Mouse (Mus musculus) liver, embryonic 11.5 days (tissue): Measurements from ENCODE around the gene Gnas. TPM values are rescaled to one million over a fixed set of nuclear protein-coding genes. Genes with fewer than 3 reads are reported as not detected.

Source experiments
- ATAC-seq: fragments of 200-750 bp; cut with Nextera tagmentation; replicated peaks from 2 replicates; pipeline ENCODE4 v1.8.0; 2017; ENCODE audit warnings: moderate number of reproducible peaks, mild to moderate bottlenecking, moderate TSS enrichment, moderate library complexity; ENCODE audit not compliant: low FRiP score
- DNase-seq: peaks from one replicate; pipeline ENCODE4 v3.0.0-alpha.2; 2017; ENCODE audit warnings: low spot score
- H3K27ac ChIP-seq: fragments of 300-500 bp; sonication (generic); 2 replicates; pipeline ENCODE4 v1.5.1; 2014; ENCODE audit warnings: mild to moderate bottlenecking, low read depth, low read length, control low read depth
- H3K27me3 ChIP-seq: fragments of 300-500 bp; sonication (generic); replicated peaks from 2 replicates; pipeline ENCODE4 v1.6.1; 2014; ENCODE audit warnings: low read length, mixed read lengths; ENCODE audit not compliant: control insufficient read depth, insufficient read depth
- H3K36me3 ChIP-seq: fragments of 300-500 bp; sonication (generic); 2 replicates; pipeline ENCODE4 v1.6.1; 2014; ENCODE audit warnings: mild to moderate bottlenecking, low read length, moderate library complexity, mixed read lengths; ENCODE audit not compliant: control insufficient read depth, insufficient read depth
- H3K4me1 ChIP-seq: fragments of 300-500 bp; sonication (generic); replicated peaks from 2 replicates; pipeline ENCODE4 v1.6.1; 2014; ENCODE audit warnings: low read length, mixed read lengths; ENCODE audit not compliant: control insufficient read depth, insufficient read depth
- H3K4me2 ChIP-seq: fragments of 300-500 bp; sonication (generic); 2 replicates; pipeline ENCODE4 v1.6.1; 2014; ENCODE audit warnings: mild to moderate bottlenecking, control low read depth, moderate library complexity
- H3K4me3 ChIP-seq: fragments of 300-500 bp; sonication (generic); 2 replicates; pipeline ENCODE4 v1.5.1; 2014; ENCODE audit warnings: low read depth, low read length, control low read depth
- H3K9ac ChIP-seq: fragments of 300-500 bp; sonication (generic); 2 replicates; pipeline ENCODE4 v1.6.1; 2014; ENCODE audit warnings: low read depth, low read length, control low read depth
- H3K9me3 ChIP-seq: fragments of 300-500 bp; sonication (generic); 2 replicates; pipeline ENCODE4 v1.6.1; 2016; ENCODE audit warnings: low read length, inconsistent platforms, mixed read lengths; ENCODE audit not compliant: control insufficient read depth
- WGBS: fragments of 180-500 bp; shearing (Covaris S2); extraction: QIAGEN DNeasy Blood & Tissue Kit; methylation state at CpG from one replicate; pipeline ENCODE4 v1.1.7; 2014; 5-methylcytosine and 5-hydroxymethylcytosine counted together
- polyA plus RNA-seq: library from polyadenylated mRNA; unstranded; fragments of >200 nt; fragmentation: Nextera tagmentation; extraction: Ambion mirVana; gene quantifications from 2 replicates; pipeline ENCODE4 v1.2.1, GENCODE M21; 2014

Gene Gnas
- polyA plus RNA-seq = 729 and 742 TPM in 2 replicates

DNA sequence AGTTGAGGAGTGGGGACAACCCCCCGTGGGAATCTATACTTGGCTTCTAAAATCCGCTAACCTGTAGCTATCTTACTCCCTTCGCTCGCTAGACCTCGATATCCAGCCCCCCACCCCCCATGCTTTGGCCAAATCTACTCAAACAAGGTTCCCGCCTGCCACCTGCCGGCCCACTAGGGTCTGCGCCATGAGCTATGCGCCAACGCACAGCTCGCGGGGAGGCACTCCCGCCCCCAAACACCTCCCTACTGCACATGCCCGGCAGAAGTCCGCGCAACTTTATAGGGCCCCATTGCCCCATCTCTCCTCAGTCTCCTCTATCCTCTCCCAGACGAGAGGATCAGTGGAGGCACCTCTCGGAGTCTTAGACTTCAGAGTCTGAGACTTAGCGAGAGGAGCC lies at the start of gene Gnas:
Gene Gnas (plus strand): TSS at position 310 of the 400 bp plus-strand sequence.
- Histone ChIP-seq H3K4me2 (peak within 1 kb of the TSS; percentile 52), H3K27ac (no peak within 1 kb of the TSS), H3K4me1 (no peaks in the 10 kb centered on the region), H3K4me3 (peak within 1 kb of the TSS; percentile 35), H3K27me3 (peaks cover 41% of the 10 kb centered on the region), H3K36me3 (peaks cover 70% of the 10 kb centered on the region), H3K9ac (no peak within 1 kb of the TSS), H3K9me3 (peaks cover 21% of the 10 kb centered on the region)
- ATAC-seq (no peak), DNase-seq (peak; percentile 53)
- 50% methylated on average over 19 of the region's 19 CpGs for WGBS

DNA sequence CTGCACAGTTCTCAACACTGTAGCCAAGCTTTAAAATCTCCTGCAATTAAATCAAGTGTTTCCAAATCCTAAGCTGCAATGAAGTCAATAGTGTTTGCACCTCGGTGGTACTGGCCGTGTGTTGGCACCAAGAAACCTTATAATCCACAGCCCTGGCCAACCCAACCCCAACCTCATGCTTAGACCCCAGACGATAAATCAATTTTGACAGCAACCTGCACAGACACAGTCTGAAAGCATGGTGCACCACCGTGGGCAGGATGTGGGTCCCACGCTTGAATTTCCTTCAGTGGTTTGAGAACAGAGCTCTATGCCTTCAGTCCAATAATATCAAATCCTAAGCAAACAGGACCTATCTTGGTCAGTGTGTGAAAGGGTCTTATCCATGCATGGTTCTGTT lies 41.7 kb upstream of the Gnas start:
- ATAC-seq = no peak
- Histone ChIP-seq H3K9me3 (no peaks in the 10 kb centered on the region), H3K36me3 (no peaks in the 10 kb centered on the region), H3K27ac (no peak overlapping the region), H3K4me3 (no peak overlapping the region), H3K27me3 (no peaks in the 10 kb centered on the region), H3K4me1 (no peaks in the 10 kb centered on the region), H3K9ac (no peak overlapping the region), H3K4me2 (no peak overlapping the region)
- WGBS = 71% methylated on average over 5 of the region's 5 CpGs
- no peak for DNase-seq

DNA sequence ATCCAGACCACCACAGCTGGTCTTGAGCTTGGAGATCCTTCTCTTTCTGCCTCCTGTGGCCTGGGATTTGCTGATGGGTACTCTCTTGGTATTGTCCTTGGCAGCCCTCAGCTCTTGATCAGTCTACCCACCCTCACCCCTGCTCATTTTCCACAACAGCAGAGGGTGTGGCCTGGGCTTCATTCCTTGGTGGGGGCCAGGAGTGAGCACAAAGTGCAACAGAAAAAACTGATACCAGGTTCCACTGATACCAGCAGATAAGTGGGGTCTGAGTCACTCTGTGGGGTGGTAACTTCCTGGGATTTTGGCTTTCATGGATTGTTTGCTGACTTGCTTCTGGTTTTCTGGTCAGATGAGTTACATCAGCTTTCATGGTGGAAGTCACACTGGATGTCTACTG lies 32.2 kb upstream of the Gnas start:
- Histone ChIP-seq H3K27ac (no peak overlapping the region), H3K9ac (no peak overlapping the region), H3K4me3 (no peak overlapping the region), H3K4me1 (no peaks in the 10 kb centered on the region), H3K4me2 (no peak overlapping the region), H3K36me3 (no peaks in the 10 kb centered on the region), H3K9me3 (no peaks in the 10 kb centered on the region), H3K27me3 (no peaks in the 10 kb centered on the region)
- ATAC-seq (no peak), DNase-seq (no peak)

DNA sequence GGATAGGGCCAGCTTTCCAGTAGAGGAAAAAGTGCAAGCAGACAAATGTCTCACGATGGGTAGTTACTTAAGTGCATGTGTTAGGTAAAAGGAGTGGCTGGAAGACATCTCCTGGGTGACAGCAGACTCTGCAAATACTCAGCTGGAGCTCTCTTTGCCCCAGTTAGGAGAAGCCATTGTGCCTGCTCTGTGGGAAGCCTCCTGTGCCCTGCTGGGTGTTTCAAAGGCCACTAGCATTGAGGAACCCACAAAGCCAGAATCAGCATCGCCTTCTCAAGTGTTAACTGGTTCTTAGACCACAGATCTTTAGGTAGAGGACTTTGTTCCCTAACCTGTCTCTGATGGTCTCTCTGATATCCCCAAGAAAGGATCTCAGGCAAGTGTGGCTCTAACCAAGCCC lies 26.8 kb upstream of the Gnas start:
- no peak for DNase-seq
- Histone ChIP-seq H3K9me3 (no peaks in the 10 kb centered on the region), H3K27me3 (no peaks in the 10 kb centered on the region), H3K9ac (no peak overlapping the region), H3K27ac (no peak overlapping the region), H3K4me1 (peaks cover 3% of the 10 kb centered on the region), H3K4me3 (no peak overlapping the region), H3K36me3 (no peaks in the 10 kb centered on the region), H3K4me2 (no peak overlapping the region)
- 33% methylated on average over 2 of the region's 2 CpGs for WGBS
- ATAC-seq = no peak

DNA sequence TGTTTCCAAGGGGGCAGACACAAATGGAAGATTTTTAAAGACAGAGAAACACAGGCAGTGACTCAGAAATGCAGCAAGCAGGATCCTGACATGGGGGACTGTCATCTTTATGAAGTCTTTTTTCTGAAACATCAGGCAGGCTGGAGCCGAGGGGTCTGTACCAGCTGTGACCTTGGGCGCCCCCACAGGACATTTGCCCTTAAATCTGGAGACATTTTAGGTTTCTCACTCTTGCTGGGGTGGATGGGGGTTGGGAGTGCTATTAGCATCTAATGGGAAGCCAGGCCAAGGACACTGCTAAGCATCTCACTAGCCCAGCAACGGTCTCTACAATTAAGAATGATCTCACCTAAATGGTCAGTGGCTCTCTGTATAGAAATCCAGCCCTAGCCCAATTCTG lies 24.1 kb upstream of the Gnas start:
- 17% methylated on average over 3 of the region's 3 CpGs for WGBS
- no peaks in the 10 kb centered on the region for H3K36me3 ChIP-seq
- H3K4me3 ChIP-seq = no peak overlapping the region
- DNase-seq (no peak), ATAC-seq (no peak)
- H3K9me3 ChIP-seq = no peaks in the 10 kb centered on the region
- H3K4me2 ChIP-seq = no peak overlapping the region
- no peaks in the 10 kb centered on the region for H3K27me3 ChIP-seq
- H3K9ac ChIP-seq = no peak overlapping the region
- H3K27ac ChIP-seq = no peak overlapping the region
- peaks cover 3% of the 10 kb centered on the region for H3K4me1 ChIP-seq

DNA sequence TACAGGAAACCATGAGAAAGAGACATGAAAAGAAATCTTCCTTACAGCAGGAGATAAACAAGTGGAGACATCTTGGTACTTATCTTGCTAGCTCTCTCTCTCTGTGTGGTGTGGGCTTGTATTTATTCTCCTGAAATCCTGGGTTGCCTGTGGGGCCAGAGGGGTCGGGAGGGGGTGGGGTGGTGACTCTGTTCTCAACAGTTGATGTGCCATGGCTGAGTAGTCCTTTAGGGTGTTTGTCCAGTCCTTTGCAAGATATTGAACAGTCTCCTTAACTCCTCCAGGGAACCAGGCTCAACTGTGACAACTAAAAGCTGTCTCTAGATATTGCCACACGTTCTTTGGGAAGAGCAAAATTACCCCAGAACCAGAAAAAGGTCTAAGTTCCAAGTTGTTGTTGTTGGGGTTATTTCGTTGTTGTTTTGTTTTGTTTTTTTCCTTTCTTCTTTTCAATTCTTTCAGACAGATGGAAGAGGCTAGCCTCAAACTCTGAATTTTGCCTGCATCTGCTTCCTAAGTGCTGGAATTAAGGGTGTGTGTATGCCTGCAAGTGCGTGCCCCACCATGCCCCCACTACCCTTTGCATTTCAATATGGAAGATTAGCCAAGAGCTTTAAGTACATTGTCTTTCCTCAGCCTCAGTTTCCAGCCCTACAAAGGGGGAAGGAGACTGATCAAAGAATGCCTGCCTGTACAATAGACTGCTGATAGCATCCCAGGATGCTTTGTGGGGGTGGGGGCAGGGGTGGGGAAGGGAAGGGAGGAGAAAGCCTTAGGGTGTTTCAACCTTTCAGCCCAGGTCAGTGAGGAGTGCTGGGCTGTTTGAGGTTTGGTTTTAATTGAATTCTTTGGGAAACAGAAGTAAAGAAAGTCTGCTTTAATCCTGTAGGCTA lies 23.0 kb upstream of the Gnas start:
- Histone ChIP-seq H3K4me1 (peaks cover 3% of the 10 kb centered on the region), H3K9ac (no peak overlapping the region), H3K4me3 (no peak overlapping the region), H3K27ac (no peak overlapping the region), H3K9me3 (no peaks in the 10 kb centered on the region), H3K27me3 (no peaks in the 10 kb centered on the region), H3K36me3 (no peaks in the 10 kb centered on the region), H3K4me2 (no peak overlapping the region)
- WGBS = 26% methylated on average over 4 of the region's 4 CpGs
- no peak for DNase-seq
- no peak for ATAC-seq

DNA sequence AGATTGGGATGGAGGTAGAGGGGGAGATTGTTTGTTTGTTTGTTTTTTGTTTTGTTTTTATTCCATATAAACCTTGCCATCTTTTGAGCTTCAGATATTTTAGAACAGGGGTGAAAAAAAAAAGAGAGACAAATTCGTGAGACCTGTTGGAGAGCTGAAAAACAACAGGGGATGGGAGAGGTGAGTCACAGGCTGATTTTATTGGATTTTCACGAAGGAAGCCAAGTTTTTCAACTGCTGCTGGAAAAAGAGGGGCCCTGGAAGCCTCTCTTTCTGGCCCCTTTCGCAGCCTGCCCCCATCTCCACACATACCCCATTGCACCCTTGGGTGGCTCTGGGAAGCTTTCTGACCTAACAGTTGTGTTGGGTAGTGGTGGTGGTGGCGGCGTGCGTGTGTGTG lies 22.3 kb upstream of the Gnas start:
- no peak for ATAC-seq

DNA sequence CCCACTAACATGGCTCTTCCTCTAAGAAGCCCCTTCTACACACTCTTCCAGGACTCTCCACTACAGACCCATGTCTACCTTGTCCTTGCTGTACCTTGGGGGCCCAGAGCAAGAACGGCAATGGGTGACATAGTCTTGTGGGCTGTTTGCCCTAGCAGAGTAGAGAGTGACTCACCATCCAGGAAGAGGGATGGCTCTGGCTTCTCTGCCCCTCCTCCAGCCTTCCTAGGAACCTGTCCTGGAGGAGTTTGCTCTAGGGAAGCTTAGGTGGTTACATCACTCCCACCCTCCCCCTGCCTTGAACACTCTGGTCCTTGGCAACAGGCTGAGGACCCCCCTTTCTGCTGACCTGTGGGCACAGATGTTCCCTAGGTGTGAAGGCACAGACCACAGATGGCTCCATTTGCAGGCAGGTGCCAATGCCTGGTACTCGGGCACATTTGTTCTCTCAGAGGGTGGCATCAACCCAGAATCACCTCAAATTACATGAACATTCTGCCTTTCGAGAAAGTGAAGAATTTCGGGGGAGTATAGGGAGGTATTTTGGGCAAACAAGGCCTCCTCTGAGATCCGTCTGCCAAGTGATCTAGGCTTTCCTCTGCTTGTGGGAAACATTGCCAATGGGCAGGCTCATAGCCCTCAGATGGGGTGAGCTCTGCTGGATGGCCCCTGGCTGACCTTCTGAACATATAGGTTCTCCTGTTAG lies 20.9 kb upstream of the Gnas start:
- no peak overlapping the region for H3K27ac ChIP-seq
- DNase-seq (no peak), ATAC-seq (no peak)
- no peak overlapping the region for H3K4me3 ChIP-seq
- H3K9me3 ChIP-seq = no peaks in the 10 kb centered on the region
- H3K9ac ChIP-seq = no peak overlapping the region
- no peaks in the 10 kb centered on the region for H3K27me3 ChIP-seq
- peaks cover 3% of the 10 kb centered on the region for H3K4me1 ChIP-seq
- H3K36me3 ChIP-seq = peaks cover 10% of the 10 kb centered on the region
- H3K4me2 ChIP-seq = no peak overlapping the region
- 61% methylated on average over 5 of the region's 5 CpGs for WGBS

More for the DNA sequence above, 22.3 kb upstream of the Gnas start:
- peaks cover 3% of the 10 kb centered on the region for H3K4me1 ChIP-seq
- no peaks in the 10 kb centered on the region for H3K27me3 ChIP-seq
- H3K4me2 ChIP-seq = no peak overlapping the region
- no peaks in the 10 kb centered on the region for H3K9me3 ChIP-seq
- H3K27ac ChIP-seq = no peak overlapping the region
- DNase-seq = no peak
- H3K4me3 ChIP-seq = no peak overlapping the region
- H3K36me3 ChIP-seq = peaks cover 2% of the 10 kb centered on the region; the same call in 1 of the 2 replicates
- 64% methylated on average over 6 of the region's 6 CpGs for WGBS
- no peak overlapping the region for H3K9ac ChIP-seq
